Mouse (Mus musculus) thymus, postnatal 4 days (tissue): ENCODE results near the gene Pgghg.

ENCODE experiments used
- DNase-seq: peaks from one replicate; pipeline ENCODE4 v3.0.0; 2021

Gene Pgghg

GRCm38 (mm10) chr7:140991117-140991689, 50.0 kb downstream of the Pgghg start:
- DNase-seq: peak; percentile 35
